Comparison of ENCODE assay signal across 14 mouse cellular contexts in the genomic region with DNA sequence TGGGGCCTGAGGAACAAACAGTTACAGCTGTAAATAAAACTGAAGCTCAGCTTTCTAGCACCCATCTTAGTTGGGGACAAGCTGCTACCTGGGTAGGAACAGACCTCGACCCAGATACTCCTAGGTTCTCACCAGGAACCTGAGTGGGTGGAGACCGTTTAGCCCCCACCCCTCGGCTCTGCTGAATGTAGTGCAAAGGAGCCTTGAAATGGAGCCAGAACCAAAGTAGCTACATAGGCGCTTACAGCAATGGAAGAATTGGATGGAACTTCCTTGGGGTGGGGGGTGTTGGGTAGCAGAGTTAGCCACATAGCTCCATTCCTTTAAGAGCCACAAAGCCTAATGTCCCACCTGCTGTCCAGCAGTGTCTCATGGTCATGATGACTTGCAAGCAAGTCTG. TPM values are rescaled to one million over a fixed set of nuclear protein-coding genes. Genes with fewer than 3 reads are reported as not detected.
DNase-seq lines count a peak whose midpoint lies in the region; ATAC-seq and TF ChIP-seq lines count a peak whose summit lies in the region.
"Had no signal": no experiment of that assay in that cellular context is flagged by ENCODE, and none has a peak within 500 bp of the region (broad histone marks: within the 10 kb centered on the region; RNA-seq: fewer than 3 reads in every experiment).

No protein-coding gene starts in this region.

- peak overlapping the region; percentile 41 for H3K4me2 ChIP-seq in heart, postnatal 0 days (ENCODE audit: low read depth, low read length)
- H3K4me2 ChIP-seq in lung, postnatal 0 days (replicated peaks; ENCODE audit: low read depth, low read length): peak overlapping the region; percentile 41; the same call in 1 of the 2 replicates
- peak overlapping the region; percentile 21; the same call in 1 of the 2 replicates for H3K4me2 ChIP-seq in liver, embryonic 13.5 days
- peak overlapping the region; percentile 5 for H3K4me2 ChIP-seq in myocyte (ENCODE audit: low read depth)
- H3K4me2 ChIP-seq: embryonic facial prominence, embryonic 12.5 days; hindbrain, embryonic 12.5 days; midbrain, embryonic 13.5 days had no signal

- H3ac ChIP-seq in myocyte (ENCODE audit: control insufficient read depth, insufficient read length): no peak overlapping the region

- no peak for TF ChIP-seq EP300 in heart, postnatal 0 days (IDR thresholded peaks at IDR 0.05; ENCODE audit: low read depth)
- no peak for TF ChIP-seq EP300 in lung, postnatal 0 days (IDR thresholded peaks at IDR 0.05)

- ATAC-seq in heart, postnatal 0 days (ENCODE audit: insufficient read depth, low read depth): no peak
- ATAC-seq in lung, postnatal 0 days: no peak
- no peak for ATAC-seq in liver, embryonic 13.5 days (ENCODE audit: low read depth)
- ATAC-seq: midbrain, embryonic 13.5 days had no signal

- no peak for TF ChIP-seq CTCF in heart, postnatal 0 days (IDR thresholded peaks at IDR 0.05; ENCODE audit: low read depth)
- no peak for TF ChIP-seq CTCF in lung, postnatal 0 days (IDR thresholded peaks at IDR 0.05)

- H3K79me2 ChIP-seq in myocyte (ENCODE audit: control insufficient read depth, insufficient read depth): no peaks in the 10 kb centered on the region

- H3K9me3 ChIP-seq in heart, postnatal 0 days (replicated peaks; ENCODE audit: control insufficient read depth, low read length): no peaks in the 10 kb centered on the region
- H3K9me3 ChIP-seq in lung, postnatal 0 days (ENCODE audit: low read length): no peaks in the 10 kb centered on the region
- H3K9me3 ChIP-seq in liver, embryonic 13.5 days (replicated peaks): no peaks in the 10 kb centered on the region
- H3K9me3 ChIP-seq: embryonic facial prominence, embryonic 12.5 days; forebrain, embryonic 10.5 days; hindbrain, embryonic 12.5 days; midbrain, embryonic 13.5 days had no signal

- H3K4me3 ChIP-seq in heart, postnatal 0 days (ENCODE audit: low read depth, low read length): peak overlapping the region; percentile 4; the same call in 1 of the 2 replicates
- H3K4me3 ChIP-seq in lung, postnatal 0 days (ENCODE audit: low read depth, low read length): no peak overlapping the region
- H3K4me3 ChIP-seq in liver, embryonic 13.5 days (replicated peaks): 0 out of 2 replicates have a peak overlapping the region, but pooled peaks have one; percentile 6
- H3K4me3 ChIP-seq in myocyte: no peak overlapping the region
- H3K4me3 ChIP-seq: embryonic facial prominence, embryonic 12.5 days; forebrain, embryonic 10.5 days; hindbrain, embryonic 12.5 days; midbrain, embryonic 13.5 days had no signal

- no peak for TF ChIP-seq POLR2A in myocyte (IDR thresholded peaks at IDR 0.05; ENCODE audit: insufficient read length, low read depth)

- H3K27me3 ChIP-seq in heart, postnatal 0 days (ENCODE audit: control insufficient read depth, insufficient read depth, low read length): no peaks in the 10 kb centered on the region
- H3K27me3 ChIP-seq in lung, postnatal 0 days (replicated peaks; ENCODE audit: insufficient read depth, low read length): no peaks in the 10 kb centered on the region
- H3K27me3 ChIP-seq in liver, embryonic 13.5 days: no peaks in the 10 kb centered on the region
- no peaks in the 10 kb centered on the region for H3K27me3 ChIP-seq in myocyte (ENCODE audit: control insufficient read depth, insufficient read depth, insufficient read length)
- H3K27me3 ChIP-seq: CH12.LX; embryonic facial prominence, embryonic 12.5 days; hindbrain, embryonic 12.5 days; midbrain, embryonic 13.5 days had no signal

- no peak for DNase-seq in heart, postnatal 0 days (ENCODE audit: low spot score)
- no peak for DNase-seq in heart, postnatal 36 days
- no peak for DNase-seq in lung, postnatal 0 days (ENCODE audit: low spot score)
- no peak for DNase-seq in lung, postnatal 10 days
- DNase-seq in liver, embryonic 13.5 days: no peak
- no peak for DNase-seq in layer of hippocampus, postnatal 10 days (ENCODE audit: low spot score in 2 of 2)
- DNase-seq: cerebellum, postnatal 25 days; right cerebral cortex, postnatal 14 days had no signal

- H3K27ac ChIP-seq in heart, postnatal 0 days (ENCODE audit: low read depth): peak overlapping the region; percentile 78; the same call in 1 of the 2 replicates
- no peak overlapping the region for H3K27ac ChIP-seq in lung, postnatal 0 days (ENCODE audit: low read length)
- H3K27ac ChIP-seq in liver, embryonic 13.5 days: peak overlapping the region; percentile 18; the same call in 1 of the 2 replicates
- H3K27ac ChIP-seq: embryonic facial prominence, embryonic 12.5 days; forebrain, embryonic 10.5 days; hindbrain, embryonic 12.5 days; midbrain, embryonic 13.5 days had no signal

- 76% methylated on average over 4 of the region's 4 CpGs for WGBS in heart, postnatal 0 days
- WGBS in lung, postnatal 0 days: 87% methylated on average over 4 of the region's 4 CpGs
- WGBS in liver, embryonic 13.5 days (ENCODE audit: insufficient replicate concordance): 75% methylated on average over 4 of the region's 4 CpGs

- peaks cover 51% of the 10 kb centered on the region for H3K36me3 ChIP-seq in heart, postnatal 0 days (replicated peaks; ENCODE audit: control insufficient read depth, insufficient read depth, low read length)
- peaks cover 40% of the 10 kb centered on the region for H3K36me3 ChIP-seq in lung, postnatal 0 days (ENCODE audit: insufficient read depth, low read length)
- H3K36me3 ChIP-seq in liver, embryonic 13.5 days: peaks cover 92% of the 10 kb centered on the region
- peaks cover 26% of the 10 kb centered on the region for H3K36me3 ChIP-seq in myocyte (ENCODE audit: control insufficient read depth, insufficient read depth)

- H3K9ac ChIP-seq in heart, postnatal 0 days (replicated peaks; ENCODE audit: low read depth, low read length): no peak overlapping the region
- H3K9ac ChIP-seq in lung, postnatal 0 days (replicated peaks; ENCODE audit: low read depth): no peak overlapping the region
- no peak overlapping the region for H3K9ac ChIP-seq in liver, embryonic 13.5 days
- H3K9ac ChIP-seq: embryonic facial prominence, embryonic 12.5 days; hindbrain, embryonic 12.5 days; midbrain, embryonic 13.5 days had no signal

- peaks cover 15% of the 10 kb centered on the region; the same call in 1 of the 2 replicates for H3K4me1 ChIP-seq in heart, postnatal 0 days (ENCODE audit: control insufficient read depth, insufficient read depth)
- peaks cover 6% of the 10 kb centered on the region; the same call in 1 of the 2 replicates for H3K4me1 ChIP-seq in lung, postnatal 0 days (ENCODE audit: insufficient read depth, low read depth, low read length)
- H3K4me1 ChIP-seq in liver, embryonic 13.5 days (replicated peaks): peaks cover 10% of the 10 kb centered on the region
- H3K4me1 ChIP-seq: embryonic facial prominence, embryonic 12.5 days; forebrain, embryonic 10.5 days; hindbrain, embryonic 12.5 days; midbrain, embryonic 13.5 days had no signal

- intact Hi-C loops in heart, postnatal 36 days (cut with DNase I): no loop called here

TF ChIP-seq in myocyte, 11 proteins besides CTCF, POLR2A, EP300 and RAD21:
- TF ChIP-seq E2F4 (IDR thresholded peaks at IDR 0.05; ENCODE audit: insufficient read depth) (no peak), CEBPB (IDR thresholded peaks at IDR 0.05; ENCODE audit: insufficient read depth, poor library complexity, severe bottlenecking) (no peak), USF1 (IDR thresholded peaks at IDR 0.05; ENCODE audit: low read depth) (no peak)

RNA-seq across cellular contexts. Expression of gene Il18bp, which starts 1.6 kb away (rescaled TPM):
- total RNA-seq in heart, postnatal 0 days (2014; rRNA removed; ENCODE audit: low replicate concordance): 0.76 and 4.6 TPM in 2 replicates
- 2.3 and 2.4 TPM in 2 replicates for polyA plus RNA-seq in heart, postnatal 0 days (2015; fragmentation: Nextera tagmentation; extraction: Ambion mirVana)
- 1 to 10 TPM; 7.3 to 8.6 TPM for total RNA-seq in heart, postnatal 36 days (2021)
- polyA plus RNA-seq in lung, postnatal 0 days (2015; fragmentation: Nextera tagmentation; extraction: Ambion mirVana): 2.2 and 2.5 TPM in 2 replicates
- 9.1 and 11.1 TPM in 2 replicates for polyA plus RNA-seq in liver, embryonic 13.5 days (2015; fragmentation: Nextera tagmentation; extraction: Ambion mirVana)
- 0.84 TPM for polyA plus RNA-seq in myocyte (2012; fragmentation: generic; extraction: Trizol)
- 10 to 100 TPM; 11.1 to 11.9 TPM for total RNA-seq in layer of hippocampus, postnatal 10 days (2021)

RNA-seq across cellular contexts. Expression of gene Rnf121, which starts 48.3 kb away (rescaled TPM):
- 7.7 and 18.2 TPM in 2 replicates for total RNA-seq in heart, postnatal 0 days (2014; rRNA removed; ENCODE audit: low replicate concordance)
- polyA plus RNA-seq in heart, postnatal 0 days (2015; fragmentation: Nextera tagmentation; extraction: Ambion mirVana): 10.7 and 12.7 TPM in 2 replicates
- total RNA-seq in heart, postnatal 36 days (2021): 10 to 100 TPM; 20.3 to 26.3 TPM
- 16.2 and 18.2 TPM in 2 replicates for polyA plus RNA-seq in lung, postnatal 0 days (2015; fragmentation: Nextera tagmentation; extraction: Ambion mirVana)
- 10.6 and 11.6 TPM in 2 replicates for polyA plus RNA-seq in liver, embryonic 13.5 days (2015; fragmentation: Nextera tagmentation; extraction: Ambion mirVana)
- polyA plus RNA-seq in myocyte (2012; fragmentation: generic; extraction: Trizol): 48.0 TPM
- 10 to 100 TPM; 44.6 to 45.4 TPM for total RNA-seq in layer of hippocampus, postnatal 10 days (2021)

RNA-seq across cellular contexts. Expression of gene Xndc1, which starts 48.4 kb away (rescaled TPM):
- total RNA-seq in heart, postnatal 0 days (2014; rRNA removed; ENCODE audit: low replicate concordance): 13.1 and 13.8 TPM in 2 replicates
- polyA plus RNA-seq in heart, postnatal 0 days (2015; fragmentation: Nextera tagmentation; extraction: Ambion mirVana): 7.7 and 7.8 TPM in 2 replicates
- total RNA-seq in heart, postnatal 36 days (2021): 1 to 10 TPM; 5.6 to 8.2 TPM
- 6.2 and 7.8 TPM in 2 replicates for polyA plus RNA-seq in lung, postnatal 0 days (2015; fragmentation: Nextera tagmentation; extraction: Ambion mirVana)
- 13.6 and 14.2 TPM in 2 replicates for polyA plus RNA-seq in liver, embryonic 13.5 days (2015; fragmentation: Nextera tagmentation; extraction: Ambion mirVana)
- polyA plus RNA-seq in myocyte (2012; fragmentation: generic; extraction: Trizol): 6.1 TPM
- 10 to 100 TPM; 23.2 to 23.6 TPM for total RNA-seq in layer of hippocampus, postnatal 10 days (2021)

RNA-seq across cellular contexts. Expression of gene Xntrpc, which starts 48.6 kb away (rescaled TPM):
- total RNA-seq in heart, postnatal 0 days (2014; rRNA removed; ENCODE audit: low replicate concordance): not detected in 2 replicates
- polyA plus RNA-seq in heart, postnatal 0 days (2015; fragmentation: Nextera tagmentation; extraction: Ambion mirVana): 0.25 and 0.31 TPM in 2 replicates
- under 1 TPM; 0.27 to 0.94 TPM for total RNA-seq in heart, postnatal 36 days (2021)
- 0.29 and 0.30 TPM in 2 replicates for polyA plus RNA-seq in lung, postnatal 0 days (2015; fragmentation: Nextera tagmentation; extraction: Ambion mirVana)
- polyA plus RNA-seq in liver, embryonic 13.5 days (2015; fragmentation: Nextera tagmentation; extraction: Ambion mirVana): 0.22 and 0.28 TPM in 2 replicates
- polyA plus RNA-seq in myocyte (2012; fragmentation: generic; extraction: Trizol): 0.12 TPM
- total RNA-seq in layer of hippocampus, postnatal 10 days (2021): 1 to 10 TPM; 1.5 to 1.9 TPM

Comparison
In these comparisons a context has a peak if more than half of its experiments do, and no peak if none do; other contexts are left out.
1. H3K4me3 ChIP-seq: peak in heart, postnatal 0 days (single experiment) and liver, embryonic 13.5 days (single experiment); none in lung, postnatal 0 days (single experiment) and myocyte (single experiment).
2. Peak in every context shown above with its lines, with median percentiles within 50 percentile points of each other: H3K4me2 ChIP-seq.